Mouse (Mus musculus) bone marrow macrophage, adult 2 months (primary cell): ENCODE results near the gene Plpp1.

Experiments used
- CTCF ChIP-seq: IDR thresholded peaks from 2 replicates; pipeline ENCODE4 v1.5.1; 2012; ENCODE audit warnings: low read depth, mild to moderate bottlenecking, low read length, moderate library complexity
- POLR2A ChIP-seq: IDR thresholded peaks from 2 replicates; pipeline ENCODE4 v1.6.1; 2012; ENCODE audit warnings: mild to moderate bottlenecking, low read depth, low read length, borderline replicate concordance

DNA sequence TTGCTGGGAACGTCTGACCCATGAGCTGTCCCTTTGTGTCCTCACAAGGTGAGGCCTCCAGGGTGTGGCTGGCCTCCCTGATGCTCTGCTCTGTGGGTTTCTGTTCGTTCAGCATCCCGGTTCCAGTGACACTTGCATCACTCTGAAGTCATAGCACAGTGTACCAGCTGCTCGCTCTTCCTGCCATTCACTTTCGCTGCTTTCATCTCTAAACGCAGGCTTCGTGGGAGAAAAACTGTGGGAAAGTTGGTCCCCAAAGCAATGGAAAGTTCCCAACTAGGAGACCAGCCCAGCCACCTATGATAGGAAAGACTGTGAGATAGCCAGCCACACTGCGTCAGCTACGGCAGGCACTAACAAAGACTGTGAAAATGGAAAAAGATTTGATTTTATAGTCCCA lies 43.2 kb upstream of the Plpp1 start:
- TF ChIP-seq POLR2A, result no peak
- TF ChIP-seq CTCF, result no peak
